Mouse (Mus musculus): ENCODE results near the gene Gm13696. TPM values are rescaled to one million over a fixed set of nuclear protein-coding genes. Genes with fewer than 3 reads are reported as not detected.

Gm13696 gene
- total RNA-seq, 2 experiments from 2014 or later, result 2.0 to 2.3 TPM

DNA sequence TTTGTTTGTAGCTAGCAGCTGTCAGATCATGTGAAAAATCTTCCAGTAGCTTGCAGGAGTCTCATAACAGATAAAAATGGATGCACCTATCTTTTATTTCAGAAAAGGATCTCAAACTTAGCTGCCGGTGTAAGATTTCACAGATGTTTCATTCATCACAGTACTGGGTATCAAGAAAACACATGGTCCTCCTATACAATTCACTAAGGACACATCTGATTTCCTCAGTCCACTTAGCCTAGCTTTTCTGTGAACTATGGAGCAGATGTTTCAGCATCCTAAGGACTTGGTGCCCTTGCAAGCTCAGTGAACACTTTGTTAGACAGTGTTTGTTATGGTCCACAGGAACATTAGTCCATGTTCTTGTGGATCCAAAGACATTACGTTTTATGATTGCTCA lies 50.4 kb downstream of the Gm13696 start:
- DNase-seq, result no peak
- intact Hi-C loops (cut with DNase I), result no loop called here

Other genes starting within 250 kb of the Gm13696 start
- 10 to 100 TPM; 29.7 to 30.6 TPM for gene Itgav, start 248.7 kb upstream of the Gm13696 start, total RNA-seq (2021)
- gene Fam171b, start 160.5 kb upstream of the Gm13696 start, total RNA-seq (2021), result 100 to 1,000 TPM; 133 to 144 TPM
- gene Zswim2, start 31.9 kb upstream of the Gm13696 start, total RNA-seq (2021), result under 1 TPM in 1 of 2 experiments, not detected in 1; 0.28 TPM
- gene Gm13698, start 17.4 kb upstream of the Gm13696 start, total RNA-seq (2021), result 1 to 10 TPM; 2.0 to 2.3 TPM
- gene Gm13693, start 11.6 kb upstream of the Gm13696 start, total RNA-seq (2021), result 1 to 10 TPM; 2.0 to 2.3 TPM
- gene Gm13695, start 5.8 kb upstream of the Gm13696 start, total RNA-seq (2021), result not detected
- 1 to 10 TPM; 2.0 to 2.3 TPM for gene Gm13694, start 5.8 kb downstream of the Gm13696 start, total RNA-seq (2021)
- 1 to 10 TPM; 2.0 to 2.3 TPM for gene Gm13697, start 11.6 kb downstream of the Gm13696 start, total RNA-seq (2021)
- gene Gm13691, start 17.4 kb downstream of the Gm13696 start, total RNA-seq (2021), result 1 to 10 TPM; 2.0 to 2.3 TPM

Measured in left cerebral cortex, postnatal 4 days (tissue).